Mouse (Mus musculus) splenic B cell, adult 2 months (primary cell): ENCODE results near the gene Caskin1.

Experiments used
- DNase-seq: peaks from one replicate; pipeline ENCODE4 v3.0.0-alpha.2; 2011; ENCODE audit warnings: low read depth, low spot score
- H3K27me3 ChIP-seq: 2 replicates; pipeline ENCODE4 v1.6.1; 2012; ENCODE audit warnings: mild to moderate bottlenecking, low read length, moderate library complexity, mixed read lengths; ENCODE audit not compliant: control insufficient read depth, poor library complexity, insufficient read depth, severe bottlenecking
- H3K36me3 ChIP-seq: 2 replicates; pipeline ENCODE4 v1.6.1; 2012; ENCODE audit warnings: mild to moderate bottlenecking, low read length, moderate library complexity, mixed read lengths; ENCODE audit not compliant: control insufficient read depth, poor library complexity, insufficient read depth, severe bottlenecking

The Caskin1 gene

DNA sequence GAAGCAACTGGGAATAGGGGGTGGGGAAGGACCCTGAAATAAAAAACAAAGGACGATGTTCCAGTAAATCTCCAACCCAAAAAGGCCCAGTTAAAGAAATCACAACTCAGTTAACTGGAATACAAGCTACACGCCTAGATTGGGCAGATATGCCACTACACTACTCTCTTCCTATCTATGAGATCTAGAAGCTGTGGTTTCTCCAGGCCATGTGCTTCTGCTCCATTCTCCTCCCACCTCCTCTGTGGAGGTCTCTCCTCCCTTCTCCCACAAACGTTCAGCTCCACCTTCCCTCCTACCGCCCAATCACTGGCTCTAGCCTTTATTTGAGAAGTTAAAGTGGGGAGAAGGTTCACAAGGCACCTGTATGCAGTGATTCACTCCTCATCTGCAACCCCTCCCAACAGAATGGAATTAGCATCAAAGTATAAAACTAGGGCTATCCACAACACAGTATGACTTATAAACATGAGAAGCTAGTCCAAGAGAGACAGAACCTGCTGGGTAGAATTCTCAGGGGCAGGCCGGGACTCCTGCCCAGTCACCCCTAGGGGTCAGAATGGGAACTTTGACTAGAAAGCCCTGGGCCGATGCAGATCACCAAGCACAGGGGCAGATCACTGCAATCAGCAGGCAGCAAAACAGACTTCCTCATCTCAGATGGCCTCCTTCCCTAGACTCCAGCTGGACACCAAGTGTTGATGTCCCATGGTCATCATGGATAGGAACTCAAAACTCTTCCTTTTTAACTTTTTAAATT lies 24.8 kb upstream of the Caskin1 start:
- peak; percentile 40 for DNase-seq
- no peaks in the 10 kb centered on the region for H3K27me3 ChIP-seq
- no peaks in the 10 kb centered on the region for H3K36me3 ChIP-seq

DNA sequence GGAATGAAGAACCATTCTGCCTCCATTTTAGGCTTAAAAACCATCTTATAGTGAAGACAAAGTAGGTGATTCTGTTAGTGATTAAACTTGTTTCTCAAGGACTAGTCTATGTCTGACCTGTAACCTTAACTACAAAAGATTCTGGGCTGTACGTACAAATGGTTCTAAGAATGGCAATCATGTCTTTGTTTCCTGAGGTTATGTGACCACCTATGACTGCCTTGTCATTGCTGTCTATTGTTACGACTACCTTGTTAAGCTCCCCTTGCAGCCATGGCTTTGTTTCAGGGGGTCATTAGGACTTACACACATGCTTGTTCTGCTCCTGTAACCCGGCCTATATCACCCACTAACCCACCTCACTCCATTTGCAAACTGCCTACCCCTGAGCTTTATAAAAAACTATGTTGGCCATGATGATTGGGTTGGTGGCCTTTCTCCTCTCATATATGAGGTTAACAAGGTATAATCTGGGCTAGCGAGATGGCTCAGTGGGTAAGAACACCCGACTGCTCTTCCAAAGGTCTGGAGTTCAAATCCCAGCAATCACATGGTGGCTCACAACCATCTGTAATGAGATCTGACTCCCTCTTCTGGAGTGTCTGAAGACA lies 19.7 kb upstream of the Caskin1 start:
- no peak for DNase-seq
- H3K36me3 ChIP-seq = no peaks in the 10 kb centered on the region
- H3K27me3 ChIP-seq = no peaks in the 10 kb centered on the region

DNA sequence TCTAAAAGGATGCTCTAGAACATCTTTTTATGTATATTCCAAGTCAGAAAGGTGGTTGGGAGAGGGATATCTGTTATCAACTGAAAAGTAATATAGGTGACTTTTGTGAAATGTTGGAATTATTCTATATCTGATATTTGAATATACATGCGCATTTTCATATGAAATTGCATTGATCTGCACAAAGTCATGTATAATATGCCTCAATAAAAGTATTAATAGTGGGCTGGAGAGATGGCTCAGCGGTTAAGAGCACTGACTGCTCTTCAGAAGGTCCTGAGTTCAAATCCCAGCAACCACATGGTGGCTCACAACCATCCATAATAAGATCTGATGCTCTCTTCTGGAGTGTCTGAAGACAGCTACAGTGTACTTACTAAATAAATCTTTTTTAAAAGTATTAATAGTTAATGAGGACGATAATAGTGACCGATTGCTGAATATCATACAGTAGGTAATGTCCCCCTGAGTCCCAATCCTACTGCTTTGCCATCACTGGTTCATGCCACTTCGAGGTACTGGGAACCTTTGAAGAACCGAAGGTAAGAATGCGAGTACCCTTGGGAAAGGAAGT lies 19.0 kb upstream of the Caskin1 start:
- H3K36me3 ChIP-seq = no peaks in the 10 kb centered on the region
- no peaks in the 10 kb centered on the region for H3K27me3 ChIP-seq
- no peak for DNase-seq

DNA sequence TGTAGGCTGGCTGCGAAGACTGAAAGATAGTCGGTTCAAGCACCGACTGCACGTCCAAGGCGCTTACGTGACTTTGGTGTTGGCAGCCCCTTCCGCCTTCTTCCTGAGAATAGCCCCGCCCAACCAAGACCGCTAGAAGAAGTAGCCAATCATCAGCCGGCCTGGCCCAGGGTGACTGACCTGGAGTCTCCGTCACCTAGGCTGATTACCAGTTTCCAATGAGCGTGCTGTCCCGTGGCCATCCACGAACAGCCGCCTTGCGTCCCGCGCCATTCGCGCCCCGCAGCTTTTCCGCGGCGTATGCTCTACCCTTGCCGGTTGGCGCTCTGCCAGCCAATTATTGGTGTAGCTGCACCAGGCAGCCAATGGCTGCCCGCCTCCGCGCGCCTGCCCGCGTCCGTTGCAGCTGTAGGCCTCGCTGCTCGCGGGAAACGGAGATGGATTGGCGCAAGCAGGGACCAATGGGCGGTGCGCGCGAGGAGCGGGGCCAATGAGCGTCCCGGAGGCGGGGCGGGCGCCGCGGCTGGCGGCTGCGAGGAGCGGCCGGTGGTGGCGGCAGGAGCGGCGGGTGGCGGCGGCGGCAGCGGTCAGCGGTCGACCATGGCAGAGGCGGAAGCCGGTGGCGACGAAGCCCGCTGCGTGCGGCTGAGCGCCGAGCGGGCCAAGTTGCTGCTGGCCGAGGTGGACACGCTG lies 18.3 kb upstream of the Caskin1 start, which contains the start of the genes E4f1 and Pgp:
E4f1 (minus strand) TSS at position 404 of the 693 bp plus-strand sequence.
Pgp (plus strand) TSS at position 483 of the 693 bp plus-strand sequence.
- Histone ChIP-seq H3K36me3 (no peaks in the 10 kb centered on the region), H3K27me3 (no peaks in the 10 kb centered on the region)
- peak; percentile 98 for DNase-seq

DNA sequence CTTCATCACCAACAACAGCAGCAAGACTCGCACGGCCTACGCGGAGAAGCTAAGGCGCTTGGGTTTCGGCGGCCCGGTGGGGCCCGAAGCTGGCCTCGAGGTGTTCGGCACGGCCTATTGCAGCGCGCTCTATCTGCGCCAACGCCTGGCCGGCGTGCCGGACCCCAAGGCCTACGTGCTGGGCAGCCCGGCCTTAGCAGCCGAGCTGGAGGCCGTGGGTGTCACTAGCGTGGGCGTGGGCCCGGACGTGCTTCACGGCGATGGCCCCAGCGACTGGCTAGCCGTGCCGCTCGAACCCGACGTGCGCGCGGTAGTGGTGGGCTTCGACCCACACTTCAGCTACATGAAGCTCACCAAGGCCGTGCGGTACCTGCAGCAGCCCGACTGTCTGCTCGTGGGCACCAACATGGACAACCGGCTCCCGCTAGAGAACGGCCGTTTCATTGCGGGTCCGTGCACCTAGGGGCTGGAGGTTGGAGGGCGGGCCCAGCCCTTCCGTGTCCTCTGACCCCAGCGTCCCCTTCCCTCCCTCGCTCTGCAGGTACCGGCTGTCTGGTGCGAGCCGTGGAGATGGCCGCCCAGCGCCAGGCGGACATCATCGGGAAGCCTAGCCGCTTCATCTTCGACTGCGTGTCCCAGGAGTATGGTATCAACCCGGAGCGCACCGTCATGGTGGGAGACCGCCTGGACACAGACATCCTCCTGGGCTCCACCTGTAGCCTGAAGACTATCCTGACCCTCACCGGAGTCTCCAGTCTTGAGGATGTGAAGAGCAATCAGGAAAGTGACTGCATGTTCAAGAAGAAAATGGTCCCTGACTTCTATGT lies 17.5 kb upstream of the Caskin1 start:
- no peak for DNase-seq
- no peaks in the 10 kb centered on the region for H3K27me3 ChIP-seq
- peaks cover 5% of the 10 kb centered on the region; the same call in 1 of the 2 replicates for H3K36me3 ChIP-seq

DNA sequence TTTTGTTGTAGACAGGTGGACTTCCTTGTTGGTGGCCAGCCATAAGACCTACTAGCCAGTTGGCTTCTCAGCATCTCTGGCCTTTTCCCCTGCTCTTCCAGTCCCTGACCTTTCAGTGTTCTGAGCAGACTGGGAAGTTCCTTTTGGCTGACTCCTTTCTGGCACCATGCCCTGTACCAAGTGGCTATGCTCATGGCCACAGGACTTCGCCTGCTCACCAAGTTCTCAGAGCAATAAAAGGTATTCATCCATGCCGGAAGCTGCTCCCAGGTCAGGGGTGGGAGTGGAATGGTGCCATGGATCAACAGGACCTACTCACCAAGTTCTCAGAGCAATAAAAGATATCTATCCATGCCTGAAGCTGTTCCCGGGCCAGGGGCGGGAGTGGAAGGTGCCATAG lies 15.9 kb upstream of the Caskin1 start:
- H3K27me3 ChIP-seq = no peaks in the 10 kb centered on the region
- H3K36me3 ChIP-seq = peaks cover 8% of the 10 kb centered on the region
- no peak for DNase-seq

DNA sequence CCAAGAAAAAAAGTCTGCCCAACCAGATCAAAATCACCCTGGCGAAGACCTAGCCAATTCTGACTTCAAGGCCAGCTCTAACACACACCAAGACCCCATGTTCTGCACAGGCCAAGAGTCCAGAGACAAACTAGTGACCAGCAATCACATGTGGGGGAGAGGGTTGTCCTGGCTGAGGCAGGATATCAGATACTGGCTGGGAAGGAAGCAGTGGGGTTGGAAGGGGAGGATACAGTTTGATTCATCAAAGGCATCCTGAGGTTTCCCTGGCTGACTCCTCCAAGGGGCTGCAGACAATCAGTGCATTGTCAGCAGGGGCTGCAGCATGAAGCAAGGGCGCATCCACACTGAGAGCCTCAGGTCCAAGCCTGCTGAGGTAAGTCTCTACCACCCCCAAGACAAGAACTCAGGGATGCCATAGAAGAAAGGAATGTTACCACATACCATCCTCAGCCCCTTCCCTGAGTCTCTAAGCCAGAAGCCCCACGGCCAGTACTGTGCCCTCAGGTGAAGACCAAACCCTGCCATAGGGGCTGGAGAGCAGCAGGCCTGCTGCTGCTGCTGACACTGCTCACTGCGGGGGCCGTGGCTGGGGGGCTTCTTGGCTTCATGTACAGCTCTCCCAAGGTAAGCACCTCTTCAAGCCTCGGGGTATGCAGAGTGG lies 14.7 kb upstream of the Caskin1 start, which contains the start of gene Bricd5:
Bricd5 (plus strand) TSS at position 273 of the 664 bp plus-strand sequence.
- peaks cover 8% of the 10 kb centered on the region for H3K36me3 ChIP-seq
- DNase-seq = no peak

DNA sequence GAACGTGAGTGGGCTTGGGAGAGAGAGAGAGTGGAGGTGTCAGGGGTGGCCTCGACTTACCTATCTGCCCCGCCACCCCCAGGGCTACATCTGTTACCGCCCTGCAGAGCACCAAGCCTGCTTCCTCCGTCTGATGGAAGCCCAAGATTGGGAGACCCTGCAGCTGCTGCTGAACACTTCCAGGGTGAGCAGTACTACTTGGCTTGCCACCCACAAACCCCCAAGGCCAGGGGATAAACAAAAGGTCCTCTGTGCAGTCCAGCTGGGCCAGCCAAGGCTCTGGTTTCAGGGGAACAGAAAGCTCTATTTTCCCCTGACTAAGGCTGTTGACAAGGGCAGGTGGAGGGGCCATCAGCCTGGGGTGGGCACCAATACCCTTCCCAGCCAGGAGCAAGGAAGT lies 13.8 kb upstream of the Caskin1 start:
- no peak for DNase-seq
- Histone ChIP-seq H3K27me3 (no peaks in the 10 kb centered on the region), H3K36me3 (peaks cover 8% of the 10 kb centered on the region)

More for the DNA sequence above, 14.7 kb upstream of the Caskin1 start, which contains the start of gene Bricd5:
- H3K27me3 ChIP-seq = no peaks in the 10 kb centered on the region

DNA sequence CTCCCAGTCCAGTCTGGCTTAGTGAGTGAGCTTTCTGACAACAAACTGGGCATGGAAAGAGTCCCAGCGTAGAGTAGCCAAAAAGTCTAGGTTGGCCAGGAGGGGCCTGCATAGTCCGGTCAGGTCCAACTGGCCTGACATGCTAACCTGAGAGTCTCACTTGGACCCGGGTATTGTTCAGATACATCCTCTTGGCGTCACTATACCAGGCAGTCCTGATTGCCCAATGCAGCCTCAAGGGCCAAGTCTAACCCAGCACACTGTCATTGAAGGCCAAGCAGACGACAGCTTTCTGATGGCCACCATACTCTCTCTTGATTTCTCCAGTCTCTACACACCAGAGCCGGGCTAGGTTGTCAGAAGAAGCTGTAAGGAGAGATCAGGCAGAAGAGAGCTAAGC lies 12.8 kb upstream of the Caskin1 start:
- no peak for DNase-seq
- Histone ChIP-seq H3K36me3 (peaks cover 8% of the 10 kb centered on the region), H3K27me3 (no peaks in the 10 kb centered on the region)

DNA sequence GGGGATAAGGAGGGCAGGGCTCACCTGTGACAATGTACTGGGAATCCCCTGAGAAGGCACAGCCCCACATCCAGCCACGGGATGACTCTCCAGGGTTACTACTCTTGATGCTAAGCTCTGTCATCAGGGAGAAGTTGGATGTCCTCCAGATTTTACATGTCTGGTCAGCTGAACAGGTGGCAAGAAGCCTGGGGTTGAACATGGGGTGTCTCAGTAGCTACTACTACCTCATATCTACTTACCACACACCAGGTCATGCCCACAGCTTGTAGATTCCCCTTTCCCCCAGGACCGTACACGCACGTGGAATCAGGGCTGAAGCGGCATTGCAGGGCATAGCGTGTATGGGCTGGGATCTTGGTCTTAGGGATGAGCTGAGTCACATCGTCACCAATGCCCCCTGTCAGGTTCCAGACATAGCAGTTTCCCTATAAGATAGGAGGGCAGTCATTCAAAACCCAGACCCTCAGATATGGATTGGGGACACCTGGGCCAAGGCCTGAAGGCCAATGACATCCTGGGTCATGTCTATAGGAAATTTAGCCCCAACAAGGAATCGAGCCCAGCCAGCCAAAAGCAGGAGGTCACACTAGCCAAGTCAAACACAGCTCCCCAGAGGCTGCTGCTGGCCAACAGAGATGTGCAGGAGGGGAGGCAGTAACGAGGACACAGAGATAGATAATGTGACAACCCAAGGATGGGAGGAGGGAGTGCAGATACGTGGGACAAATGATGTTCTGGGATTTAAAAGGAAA lies 12.2 kb upstream of the Caskin1 start:
- Histone ChIP-seq H3K27me3 (no peaks in the 10 kb centered on the region), H3K36me3 (peaks cover 8% of the 10 kb centered on the region)
- no peak for DNase-seq

DNA sequence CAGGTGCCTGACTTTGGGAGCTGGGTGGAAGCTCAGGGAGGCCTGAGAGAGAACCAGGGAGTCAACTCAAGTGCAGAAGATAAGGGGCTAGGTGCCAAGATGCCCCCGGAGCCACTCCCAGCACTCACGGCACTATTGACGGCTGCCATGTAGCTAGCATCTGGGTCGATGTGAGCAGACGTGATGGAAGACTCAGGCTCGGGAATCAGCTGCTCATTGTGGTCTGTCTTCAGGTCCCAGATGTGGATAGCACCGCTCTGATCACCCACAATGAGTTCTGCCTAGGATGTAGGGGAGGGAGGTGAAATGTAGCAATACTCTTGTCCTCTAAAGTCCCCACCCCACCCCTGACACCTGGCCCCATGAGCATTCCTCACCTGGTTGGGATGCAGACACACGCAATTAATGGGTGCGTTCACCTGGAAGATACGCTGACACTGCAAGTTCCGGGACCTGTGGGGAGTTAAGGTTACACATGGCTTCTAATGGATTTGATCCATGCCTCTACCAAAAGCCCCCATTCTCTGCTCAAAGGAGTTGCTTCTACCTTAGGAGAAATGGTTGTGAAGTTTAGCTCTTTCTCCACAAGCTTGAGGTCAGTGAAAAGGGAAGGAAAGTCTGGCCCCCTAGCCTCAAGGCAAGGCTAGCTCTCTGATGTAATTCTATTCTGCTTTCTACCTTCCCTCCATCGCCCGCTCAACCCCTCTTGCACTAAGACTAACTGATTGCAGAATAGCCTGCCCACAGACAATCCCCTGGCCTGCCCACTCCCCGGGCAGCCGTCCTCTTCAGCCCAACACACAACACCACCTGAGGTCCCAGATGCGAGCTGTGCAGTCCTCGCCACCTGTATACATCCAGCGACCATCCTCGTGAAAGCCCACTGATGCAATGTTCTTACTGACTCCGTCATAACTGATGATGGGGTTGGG lies 11.1 kb upstream of the Caskin1 start:
- DNase-seq = no peak
- Histone ChIP-seq H3K27me3 (no peaks in the 10 kb centered on the region; the same call in 1 of the 2 replicates), H3K36me3 (peaks cover 8% of the 10 kb centered on the region)

DNA sequence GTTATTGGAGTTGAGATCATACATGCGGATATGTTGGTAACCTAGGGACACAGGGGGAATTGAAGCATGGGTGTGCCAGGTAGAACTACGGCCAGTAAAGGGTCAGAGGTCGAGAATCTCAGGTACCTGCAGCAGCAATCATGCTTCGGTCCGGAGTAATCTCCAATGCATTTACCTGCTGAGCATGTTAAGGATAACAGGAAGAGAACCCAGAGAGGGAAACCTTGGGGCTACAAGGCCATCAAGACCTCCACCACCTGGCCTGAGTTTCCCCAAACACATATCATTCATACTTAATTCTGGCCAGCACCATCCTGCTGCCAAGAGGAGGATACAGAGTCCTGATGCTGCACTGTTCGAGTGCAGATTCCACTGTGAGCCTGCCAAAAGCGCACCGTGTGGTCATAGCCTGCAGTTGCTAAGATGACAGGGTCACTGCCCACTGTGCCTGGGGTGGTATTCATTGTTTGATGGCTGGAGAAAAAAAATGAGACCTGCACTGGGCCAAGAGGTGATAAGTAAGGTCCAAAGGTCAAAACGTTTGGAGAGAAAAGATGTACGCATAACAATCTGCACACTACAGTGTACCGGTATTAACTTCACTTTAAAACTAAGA lies 10.3 kb upstream of the Caskin1 start:
- no peaks in the 10 kb centered on the region; the same call in 1 of the 2 replicates for H3K27me3 ChIP-seq
- H3K36me3 ChIP-seq = peaks cover 8% of the 10 kb centered on the region
- no peak for DNase-seq
